Mouse (Mus musculus) right cerebral cortex, adult 18-20 months (tissue): ENCODE results near the gene Unc5b.

Experiments
- DNase-seq: peaks from one replicate; pipeline ENCODE4 v3.0.0; 2022; ENCODE audit warnings: mixed read lengths

The Unc5b gene

DNA sequence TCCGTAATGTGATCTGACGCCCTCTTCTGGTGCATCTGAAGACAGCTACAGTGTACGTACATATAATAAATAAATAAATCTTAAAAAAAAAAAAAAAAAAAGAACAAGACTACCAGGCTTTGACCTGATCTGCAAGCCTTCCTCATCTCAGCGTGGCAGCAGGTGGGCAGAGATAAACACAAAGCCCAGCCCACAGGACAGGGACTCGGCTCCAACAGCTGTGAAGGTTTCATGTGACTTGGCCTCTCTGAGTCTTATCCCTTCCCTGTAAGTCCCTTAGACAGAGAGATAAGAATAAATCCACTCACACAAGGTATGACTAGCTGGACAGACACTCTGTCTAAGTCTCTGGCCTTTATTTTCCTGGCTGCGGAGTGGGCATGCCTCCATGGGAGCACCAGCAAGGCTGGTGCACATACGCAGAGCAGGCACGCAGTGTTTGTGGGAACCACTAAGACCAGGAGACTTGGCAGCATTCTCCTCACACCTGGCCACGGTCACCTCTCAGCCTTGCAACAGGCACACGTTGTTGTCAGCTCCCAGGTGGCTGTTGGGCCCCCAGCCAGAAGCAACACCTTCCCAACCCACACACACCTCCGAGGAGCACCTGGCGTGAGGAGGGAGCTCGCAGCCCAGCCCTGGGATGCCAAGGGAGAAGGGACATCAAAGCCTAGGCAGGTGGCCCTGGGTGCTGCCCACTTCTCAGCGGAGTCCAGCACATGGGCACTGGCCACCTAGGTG, 33.5 kb downstream of the Unc5b start:
- DNase-seq = no peak

DNA sequence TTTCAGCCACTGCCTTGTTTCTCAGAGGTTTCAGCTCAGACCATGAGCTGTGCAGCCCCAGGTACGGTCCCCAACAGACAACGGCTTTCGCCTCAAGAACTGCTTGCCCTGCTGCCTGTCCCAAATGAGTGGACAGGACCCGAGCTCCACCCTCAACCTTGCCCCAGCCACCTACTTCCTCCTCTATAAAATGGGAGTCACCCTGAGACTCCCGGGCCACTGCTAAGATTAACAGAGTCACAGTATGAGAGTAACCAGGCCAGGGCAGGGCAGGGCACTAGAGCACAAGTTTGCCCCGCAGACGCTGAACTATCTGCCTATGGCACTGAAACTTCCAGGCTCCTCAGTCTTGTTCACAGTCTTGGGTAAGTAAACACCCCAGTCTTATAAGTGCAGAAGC, 34.9 kb downstream of the Unc5b start:
- no peak for DNase-seq

DNA sequence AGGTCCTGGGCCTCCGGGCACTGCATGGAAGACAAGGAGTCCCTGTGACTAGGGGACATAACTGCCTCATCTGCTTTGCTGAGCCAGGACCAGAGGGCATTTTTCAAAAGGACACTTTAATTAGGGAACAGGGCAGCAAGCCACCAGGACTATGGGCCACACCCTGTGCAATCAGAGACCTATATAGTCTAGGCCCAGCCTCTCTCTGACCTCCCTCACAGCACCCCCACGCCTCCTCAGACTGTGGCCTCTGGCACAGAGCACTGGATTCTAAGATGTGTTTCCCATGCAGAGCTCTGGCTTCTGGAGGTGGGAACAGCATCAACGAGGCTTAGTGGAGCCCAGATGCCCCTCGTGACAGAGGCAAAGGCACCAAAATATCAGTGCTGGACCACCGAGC, 35.4 kb downstream of the Unc5b start:
- no peak for DNase-seq

DNA sequence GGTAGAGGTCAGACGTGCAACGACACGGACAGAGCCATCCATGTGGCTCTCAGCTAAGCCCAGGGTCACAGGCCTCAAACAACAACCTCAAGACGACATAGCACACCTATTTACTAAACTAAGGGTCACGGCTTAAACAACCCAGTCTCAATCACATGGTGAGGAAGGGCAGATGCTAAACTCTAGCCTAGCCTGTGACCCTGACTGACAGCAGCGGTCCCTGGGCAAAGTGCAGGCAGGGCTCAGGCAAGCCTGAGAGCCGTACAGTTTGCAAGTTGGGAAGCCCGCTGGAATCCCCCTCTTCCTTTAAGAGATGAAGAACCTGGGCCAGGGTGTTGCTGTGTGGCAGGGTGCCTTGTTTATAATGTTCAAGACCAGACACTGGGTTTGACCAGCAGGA, 36.6 kb downstream of the Unc5b start:
- no peak for DNase-seq

DNA sequence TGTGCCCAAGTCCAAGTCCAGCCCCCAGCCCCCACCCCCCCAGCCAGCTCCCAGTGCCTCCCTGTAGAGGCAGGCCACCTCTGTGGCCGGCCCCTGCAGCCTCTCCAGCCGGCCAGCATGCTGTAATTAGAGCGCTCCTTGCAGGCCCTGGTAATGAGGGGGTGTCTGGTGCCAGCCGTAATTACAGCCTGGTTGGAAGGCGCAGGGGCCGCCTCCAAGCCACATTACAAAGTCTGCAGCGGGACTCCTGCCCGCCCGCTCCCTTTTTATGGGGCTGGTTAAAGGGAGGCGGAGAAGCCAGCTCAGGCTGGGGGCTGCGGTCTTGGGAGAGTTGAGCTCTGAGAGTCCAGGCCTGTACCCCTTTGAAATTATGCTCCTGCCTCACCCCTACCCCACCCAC, 37.0 kb downstream of the Unc5b start:
- DNase-seq = no peak

GRCm38 (mm10) chr10:60792841-60793240, 38.5 kb downstream of the Unc5b start:
- no peak for DNase-seq

DNA sequence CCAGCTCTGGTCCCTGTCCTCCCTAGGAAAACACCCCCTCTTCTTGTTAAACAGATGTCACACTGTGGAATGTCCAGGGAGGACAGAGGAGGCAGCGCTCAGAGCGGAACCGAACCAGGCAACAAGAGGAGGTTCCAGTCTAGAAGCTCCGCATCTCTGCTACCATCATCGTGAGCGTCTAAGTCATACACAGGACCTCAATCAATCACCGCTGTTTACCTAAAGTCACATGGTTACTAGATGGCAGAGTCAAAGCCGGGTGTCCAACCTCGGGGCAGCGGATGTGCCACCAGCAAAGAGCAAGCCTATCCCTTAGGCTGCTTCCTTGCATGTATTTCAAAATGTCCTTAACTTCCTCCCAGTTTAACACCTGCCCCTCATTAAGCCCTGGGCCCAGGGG, 39.0 kb downstream of the Unc5b start:
- no peak for DNase-seq

- no peak for DNase-seq
Measured at GRCm38 (mm10) chr10:60790912-60791311, 40.5 kb downstream of the Unc5b start.

DNA sequence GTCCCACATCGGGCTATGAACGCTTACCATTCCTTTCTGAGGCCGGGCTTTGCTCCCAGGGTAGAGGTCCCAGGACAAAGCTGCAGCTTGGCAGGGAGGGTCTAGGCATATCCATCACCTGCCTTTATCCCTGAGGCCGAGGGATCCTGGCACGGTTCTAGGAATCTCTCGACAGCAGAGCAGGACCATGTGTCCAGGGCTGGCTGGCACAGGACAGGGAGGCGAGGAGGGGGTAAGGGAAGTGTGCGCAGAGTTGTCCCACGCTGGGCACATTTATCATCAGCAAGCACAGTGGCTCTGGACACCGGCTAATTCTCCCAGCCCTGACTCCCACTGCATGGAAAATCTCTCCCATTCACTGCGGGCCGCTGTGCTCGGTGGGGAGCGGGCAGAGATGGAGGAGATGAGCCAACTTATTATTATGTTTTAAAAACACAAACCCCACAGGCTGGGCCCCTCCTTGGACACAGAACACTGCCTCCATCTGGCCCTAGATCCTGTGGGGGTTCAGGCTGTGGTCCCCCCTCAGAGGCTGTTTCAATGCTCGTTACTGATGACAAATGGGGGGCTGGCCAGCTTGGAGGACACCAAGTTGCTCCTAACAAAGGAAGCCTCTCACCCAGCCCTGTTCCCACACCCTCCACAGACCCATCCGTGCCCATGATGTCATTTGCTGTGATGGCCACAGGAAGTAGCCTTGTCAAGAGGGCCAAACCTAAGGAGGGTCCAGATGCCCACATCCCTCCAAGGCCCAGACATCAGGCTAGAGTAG, 43.9 kb downstream of the Unc5b start:
- DNase-seq = no peak

GRCm38 (mm10) chr10:60783608-60784007, 47.8 kb downstream of the Unc5b start:
- DNase-seq = no peak

GRCm38 (mm10) chr10:60779628-60780027, 51.8 kb downstream of the Unc5b start:
- peak; percentile 59 for DNase-seq

- DNase-seq = peak; percentile 17
Measured at GRCm38 (mm10) chr10:60778542-60778941, 52.8 kb downstream of the Unc5b start.

DNA sequence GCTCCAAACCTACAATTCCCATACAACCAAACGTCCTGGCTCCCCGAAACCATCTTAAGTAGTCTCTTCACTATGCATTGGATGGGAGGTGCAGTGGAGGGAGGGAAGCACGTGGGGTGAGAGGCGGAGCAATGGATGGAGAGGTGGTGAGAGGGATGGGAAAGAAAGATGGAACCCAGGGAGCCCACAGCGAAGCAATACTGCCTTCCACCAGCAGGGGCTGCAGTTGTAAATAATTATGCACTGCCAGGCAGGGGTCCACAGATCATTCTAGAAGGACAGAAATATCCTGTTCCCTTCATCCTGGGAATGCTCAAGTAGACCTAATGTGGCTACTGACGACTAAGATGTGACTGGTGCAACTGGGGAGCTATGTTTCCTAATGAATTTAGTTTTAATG, 55.9 kb downstream of the Unc5b start:
- DNase-seq = no peak

- no peak for DNase-seq
Measured at GRCm38 (mm10) chr10:60774616-60775015, 56.8 kb downstream of the Unc5b start.

- DNase-seq = no peak
Measured at GRCm38 (mm10) chr10:60770855-60771254, 60.5 kb downstream of the Unc5b start.

- no peak for DNase-seq
Measured at GRCm38 (mm10) chr10:60768614-60769013, 62.8 kb downstream of the Unc5b start.

- DNase-seq = no peak
Measured at GRCm38 (mm10) chr10:60767400-60767799, 64.0 kb downstream of the Unc5b start.

DNA sequence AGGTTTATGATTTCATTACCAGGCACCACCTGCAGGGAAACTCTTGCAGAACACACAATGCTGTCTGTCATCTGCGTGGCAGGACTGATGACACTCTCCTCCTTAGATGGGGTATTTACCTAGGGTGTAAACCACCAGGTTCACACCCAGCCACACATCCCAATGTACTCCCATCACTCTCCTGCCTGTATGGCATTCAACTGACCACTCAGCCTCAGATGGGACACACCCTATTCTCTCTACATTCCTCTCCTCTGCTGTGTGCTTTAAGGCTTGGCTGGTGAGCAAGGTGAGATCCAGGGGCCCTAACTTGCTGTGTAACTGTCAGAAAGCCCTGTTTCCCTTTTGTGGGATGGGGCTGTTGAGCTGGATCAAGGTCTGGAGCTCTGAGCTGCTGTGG, 69.3 kb downstream of the Unc5b start:
- DNase-seq = no peak

DNA sequence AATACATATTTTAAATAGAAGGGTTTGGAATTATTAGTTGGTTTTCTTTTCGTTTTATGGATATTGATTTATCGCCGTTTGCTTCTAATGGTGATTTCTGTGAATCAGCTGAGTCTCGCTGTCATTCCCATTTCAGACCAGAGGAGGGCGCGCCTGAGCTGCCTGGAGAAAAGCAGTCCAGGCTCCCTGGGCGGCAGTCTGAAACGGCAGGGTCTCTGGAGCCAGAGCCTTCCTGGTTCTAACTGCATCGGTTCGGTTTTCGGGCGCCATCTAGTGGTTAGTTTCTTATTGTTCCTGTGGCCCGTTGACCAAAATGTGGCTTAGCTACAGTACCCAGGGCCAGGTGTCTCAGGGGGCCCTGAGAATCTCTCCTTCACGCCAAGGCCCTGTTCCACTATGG, 71.0 kb downstream of the Unc5b start:
- peak; percentile 92 for DNase-seq

DNA sequence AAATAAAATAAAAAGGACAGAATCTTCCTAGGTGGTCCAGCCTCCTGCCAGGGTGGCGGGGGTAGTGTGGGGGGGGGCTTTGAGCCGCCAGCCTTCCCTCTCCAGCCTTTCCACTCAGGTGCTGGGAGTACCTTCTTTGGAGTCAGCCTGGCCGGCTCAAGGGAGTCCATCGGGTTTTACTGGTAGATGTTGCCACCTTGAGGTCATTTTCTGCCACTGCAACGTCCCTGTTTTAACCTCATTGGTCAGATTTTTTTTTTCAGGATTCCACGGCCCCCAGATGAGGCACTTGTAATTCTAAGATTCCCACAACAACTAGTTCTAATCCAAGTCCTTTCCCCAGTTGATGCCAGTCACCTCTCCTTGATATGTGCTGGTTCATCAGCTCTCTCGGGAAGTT, 74.4 kb downstream of the Unc5b start:
- peak; percentile 41 for DNase-seq

DNA sequence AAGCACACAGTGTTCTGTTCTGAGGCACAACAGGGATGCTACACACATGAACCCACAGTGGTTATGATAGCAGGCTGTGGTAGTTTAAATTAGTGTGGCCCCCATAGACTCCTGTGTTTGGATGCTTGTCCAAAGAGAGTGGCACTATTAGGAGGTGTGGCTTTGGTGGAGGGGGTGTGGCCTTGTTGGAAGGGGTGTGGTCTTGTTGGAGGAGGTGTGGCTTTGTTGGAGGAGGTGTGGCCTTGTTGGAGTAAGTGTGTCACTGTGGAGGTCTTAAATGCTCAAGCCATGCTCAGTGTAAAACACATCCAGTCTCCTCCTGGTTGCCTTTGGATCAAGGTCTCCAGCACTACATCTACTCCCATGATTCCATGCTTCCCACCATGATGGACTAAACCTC, 75.2 kb downstream of the Unc5b start:
- DNase-seq = no peak

DNA sequence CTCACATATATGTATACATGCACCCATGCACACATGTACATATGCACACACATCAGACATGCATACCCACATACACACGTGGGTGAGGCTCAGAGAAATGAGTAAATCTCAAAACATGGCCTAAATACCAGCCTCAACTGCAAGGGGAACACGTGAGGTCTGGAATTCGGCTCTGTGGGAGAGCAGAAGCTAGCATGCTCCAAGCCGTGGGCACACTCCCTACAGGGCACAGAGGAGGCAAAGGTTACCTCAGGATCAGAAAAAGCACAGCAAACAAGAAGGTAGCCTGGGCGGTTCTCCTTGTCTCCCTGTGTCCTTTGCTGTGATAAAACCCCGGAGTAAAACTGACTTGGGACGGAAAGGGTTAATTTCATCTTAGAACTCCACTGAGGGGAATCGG, 77.4 kb downstream of the Unc5b start:
- no peak for DNase-seq

- DNase-seq = no peak
Measured at GRCm38 (mm10) chr10:60753261-60753660, 78.1 kb downstream of the Unc5b start.
